Mouse (Mus musculus) heart, embryonic 14.5 days (tissue): ENCODE data around the gene Cldn3. TPM values are rescaled to one million over a fixed set of nuclear protein-coding genes. Genes with fewer than 3 reads are reported as not detected.

ENCODE experiments used
- ATAC-seq: fragments of 200-750 bp; cut with Nextera tagmentation; 2 replicates; pipeline ENCODE4 v1.8.0; 2017; ENCODE audit warnings: low read depth, moderate TSS enrichment; ENCODE audit not compliant: insufficient number of reproducible peaks, insufficient read depth, low FRiP score
- H3K27ac ChIP-seq, 2 experiments: fragments of 200-500 bp in 1 of 2; fragments of 300-500 bp in 1 of 2; sonication (generic) in 1 of 2; replicated peaks in 1 of 2; 2 replicates each; pipeline ENCODE4 v1.5.1; 2012 to 2014; ENCODE audit warnings: low read depth in 2 of 2, low read length in 2 of 2, control low read depth in 1 of 2, mild to moderate bottlenecking in 1 of 2, mixed read lengths in 1 of 2; ENCODE audit not compliant: control insufficient read depth in 1 of 2, insufficient read depth in 1 of 2
- H3K27me3 ChIP-seq: fragments of 300-500 bp; sonication (generic); 2 replicates; pipeline ENCODE4 v1.6.1; 2014; ENCODE audit warnings: mild to moderate bottlenecking, low read length, control low read depth; ENCODE audit not compliant: control insufficient read depth, insufficient read depth
- H3K36me3 ChIP-seq: fragments of 300-500 bp; sonication (generic); 2 replicates; pipeline ENCODE4 v1.6.1; 2014; ENCODE audit warnings: mild to moderate bottlenecking, control low read depth, low read length, mixed read lengths; ENCODE audit not compliant: control insufficient read depth, insufficient read depth
- H3K4me1 ChIP-seq, 2 experiments: fragments of 200-500 bp in 1 of 2; fragments of 300-500 bp in 1 of 2; sonication (generic) in 1 of 2; 2 replicates each; pipeline ENCODE4 v1.6.1; 2012 to 2014; ENCODE audit warnings: low read length in 2 of 2, control low read depth in 1 of 2, mixed read lengths in 1 of 2; ENCODE audit not compliant: control insufficient read depth in 2 of 2, insufficient read depth in 2 of 2
- H3K4me2 ChIP-seq: fragments of 300-500 bp; sonication (generic); 2 replicates; pipeline ENCODE4 v1.6.1; 2014; ENCODE audit warnings: mild to moderate bottlenecking, low read length
- H3K4me3 ChIP-seq, 2 experiments: fragments of 200-500 bp in 1 of 2; fragments of 300-500 bp in 1 of 2; sonication (generic) in 1 of 2; 2 replicates each; pipeline ENCODE4 v1.5.1; 2012 to 2014; ENCODE audit warnings: low read length in 2 of 2, mild to moderate bottlenecking in 2 of 2, control low read depth in 1 of 2, low read depth in 1 of 2, moderate library complexity in 1 of 2; ENCODE audit not compliant: control insufficient read depth in 1 of 2, insufficient read depth in 1 of 2
- H3K9ac ChIP-seq: fragments of 300-500 bp; sonication (generic); 2 replicates; pipeline ENCODE4 v1.6.1; 2014; ENCODE audit warnings: mild to moderate bottlenecking, low read length
- H3K9me3 ChIP-seq: fragments of 300-500 bp; sonication (generic); 2 replicates; pipeline ENCODE4 v1.6.1; 2016; ENCODE audit warnings: low read length, control low read depth; ENCODE audit not compliant: control insufficient read depth
- WGBS: fragments of 180-500 bp; shearing (Covaris S2); extraction: QIAGEN DNeasy Blood & Tissue Kit; methylation state at CpG from one replicate; pipeline ENCODE4 v1.1.7; 2014; 5-methylcytosine and 5-hydroxymethylcytosine counted together
- polyA plus RNA-seq: library from polyadenylated mRNA; unstranded; fragments of >200 nt; fragmentation: Nextera tagmentation; extraction: Ambion mirVana; gene quantifications from 2 replicates; pipeline ENCODE4 v1.2.1, GENCODE M21; 2014

Cldn3 gene
- polyA plus RNA-seq, 1 experiment from 2014 or later = 2.2 TPM

- H3K9ac ChIP-seq = no peak overlapping the region
- no peak for ATAC-seq
- no peak overlapping the region for H3K27ac ChIP-seq
- peaks cover 48% of the 10 kb centered on the region for H3K27me3 ChIP-seq
- H3K4me2 ChIP-seq = no peak overlapping the region
- H3K4me3 ChIP-seq = no peak overlapping the region
- WGBS = 64% methylated on average over 11 of the region's 11 CpGs
- H3K9me3 ChIP-seq = no peaks in the 10 kb centered on the region
- no peaks in the 10 kb centered on the region for H3K36me3 ChIP-seq
- peaks cover 0 to 12% of the 10 kb centered on the region in 2 experiments; a peak in 2 of 4 replicates for H3K4me1 ChIP-seq
These were observed 3.2 kb downstream of the Cldn3 start for GRCm38 (mm10) chr5:134989166-134989565.

GRCm38 (mm10) chr5:134989741-134990140 is 3.7 kb downstream of the Cldn3 start:
- Histone ChIP-seq H3K4me3 (no peak overlapping the region), H3K27ac (no peak overlapping the region), H3K9me3 (no peaks in the 10 kb centered on the region), H3K4me2 (no peak overlapping the region), H3K27me3 (peaks cover 42% of the 10 kb centered on the region), H3K9ac (no peak overlapping the region), H3K4me1 (peaks cover 0 to 12% of the 10 kb centered on the region in 2 experiments; a peak in 2 of 4 replicates), H3K36me3 (no peaks in the 10 kb centered on the region)
- ATAC-seq = peak; percentile 25; the same call in 1 of the 2 replicates
- 30% methylated on average over 6 of the region's 6 CpGs for WGBS

GRCm38 (mm10) chr5:134992566-134992965 is 6.6 kb downstream of the Cldn3 start:
- Histone ChIP-seq H3K9me3 (no peaks in the 10 kb centered on the region), H3K27me3 (peaks cover 14% of the 10 kb centered on the region), H3K4me1 (no peaks in the 10 kb centered on the region), H3K36me3 (no peaks in the 10 kb centered on the region), H3K9ac (no peak overlapping the region), H3K4me2 (no peak overlapping the region), H3K27ac (no peak overlapping the region), H3K4me3 (no peak overlapping the region)
- ATAC-seq = no peak
- whole genome bisulfite sequencing = 83% methylated on average over 5 of the region's 5 CpGs

- 62% methylated on average over 6 of the region's 6 CpGs for WGBS
- no peak overlapping the region for H3K4me2 ChIP-seq
- H3K27me3 ChIP-seq = no peaks in the 10 kb centered on the region
- H3K9me3 ChIP-seq = no peaks in the 10 kb centered on the region
- no peak for ATAC-seq
- H3K4me3 ChIP-seq = no peak overlapping the region
- no peak overlapping the region for H3K27ac ChIP-seq
- H3K36me3 ChIP-seq = no peaks in the 10 kb centered on the region
- no peak overlapping the region for H3K9ac ChIP-seq
- peaks cover 0 to 6% of the 10 kb centered on the region in 2 experiments; a peak in 2 of 4 replicates for H3K4me1 ChIP-seq
These were observed 12.3 kb downstream of the Cldn3 start for GRCm38 (mm10) chr5:134998359-134998758.

GRCm38 (mm10) chr5:134999797-135000196 is 13.8 kb downstream of the Cldn3 start:
- Histone ChIP-seq H3K9ac (no peak overlapping the region), H3K4me3 (no peak overlapping the region), H3K27me3 (no peaks in the 10 kb centered on the region), H3K27ac (no peak overlapping the region), H3K4me2 (no peak overlapping the region), H3K4me1 (peaks cover 0 to 6% of the 10 kb centered on the region in 2 experiments; a peak in 2 of 4 replicates), H3K9me3 (no peaks in the 10 kb centered on the region), H3K36me3 (no peaks in the 10 kb centered on the region)
- 89% methylated on average over 4 of the region's 4 CpGs for WGBS
- ATAC-seq = no peak

- Histone ChIP-seq H3K9me3 (no peaks in the 10 kb centered on the region), H3K27me3 (no peaks in the 10 kb centered on the region), H3K27ac (no peak overlapping the region), H3K9ac (no peak overlapping the region), H3K4me1 (peaks cover 0 to 6% of the 10 kb centered on the region in 2 experiments; a peak in 2 of 4 replicates), H3K36me3 (no peaks in the 10 kb centered on the region), H3K4me3 (no peak overlapping the region), H3K4me2 (peak overlapping the region; percentile 42; the same call in 1 of the 2 replicates)
- no peak for ATAC-seq
- WGBS = 58% methylated on average over 16 of the region's 16 CpGs
These were observed 14.7 kb downstream of the Cldn3 start for GRCm38 (mm10) chr5:135000751-135001150.

- 3% methylated on average over 14 of the region's 14 CpGs for WGBS
- no peak overlapping the region for H3K27ac ChIP-seq
- H3K27me3 ChIP-seq = no peaks in the 10 kb centered on the region
- H3K9ac ChIP-seq = no peak overlapping the region
- H3K9me3 ChIP-seq = no peaks in the 10 kb centered on the region
- peak overlapping the region; percentile 42 for H3K4me2 ChIP-seq
- peaks cover 0 to 6% of the 10 kb centered on the region in 2 experiments; a peak in 2 of 4 replicates for H3K4me1 ChIP-seq
- ATAC-seq = no peak
- no peaks in the 10 kb centered on the region for H3K36me3 ChIP-seq
- H3K4me3 ChIP-seq = no peak overlapping the region; a peak in 1 of 4 replicates
These were observed 15.3 kb downstream of the Cldn3 start for GRCm38 (mm10) chr5:135001309-135001708.

GRCm38 (mm10) chr5:135002151-135002550 is 16.1 kb downstream of the Cldn3 start:
- Histone ChIP-seq H3K36me3 (no peaks in the 10 kb centered on the region), H3K4me2 (no peak overlapping the region), H3K4me3 (no peak overlapping the region), H3K9ac (no peak overlapping the region), H3K27me3 (no peaks in the 10 kb centered on the region), H3K4me1 (peaks cover 0 to 6% of the 10 kb centered on the region in 2 experiments; a peak in 2 of 4 replicates), H3K27ac (no peak overlapping the region), H3K9me3 (no peaks in the 10 kb centered on the region)
- WGBS = 59% methylated on average over 5 of the region's 5 CpGs
- ATAC-seq = no peak
